Mouse (Mus musculus) gastrocnemius, adult 18-20 months (tissue): ENCODE results near the gene Galnt5. TPM values are rescaled to one million over a fixed set of nuclear protein-coding genes. Genes with fewer than 3 reads are reported as not detected.

Source experiments
- DNase-seq: peaks from one replicate; pipeline ENCODE4 v3.0.0; 2021; ENCODE audit warnings: low spot score
- long read RNA-seq, 2 experiments: library from polyadenylated mRNA; stranded (forward); transcript quantifications; one replicate each; pipeline ENCODE4 v2.0.0; 2021
- total RNA-seq, 2 experiments: library from RNA; stranded (reverse); gene quantifications; 2 replicates each; pipeline ENCODE4 v1.2.3; 2021

Gene Galnt5
- total RNA-seq = 1 to 10 TPM; 1.2 to 1.4 TPM
- long read RNA-seq, experiment 1, partial matches to known transcripts = 0 of 1 reads
- long read RNA-seq, experiment 1, other reads (novel, unspliced or antisense) = 1 of 1 reads
- long read RNA-seq, experiment 2 = 0 reads

GRCm38 (mm10) chr2:57997752-57998430 lies at the start of gene Galnt5:
TSS of gene Galnt5 (plus strand) at chr2:57997884.
- peak; percentile 3 for DNase-seq

DNA sequence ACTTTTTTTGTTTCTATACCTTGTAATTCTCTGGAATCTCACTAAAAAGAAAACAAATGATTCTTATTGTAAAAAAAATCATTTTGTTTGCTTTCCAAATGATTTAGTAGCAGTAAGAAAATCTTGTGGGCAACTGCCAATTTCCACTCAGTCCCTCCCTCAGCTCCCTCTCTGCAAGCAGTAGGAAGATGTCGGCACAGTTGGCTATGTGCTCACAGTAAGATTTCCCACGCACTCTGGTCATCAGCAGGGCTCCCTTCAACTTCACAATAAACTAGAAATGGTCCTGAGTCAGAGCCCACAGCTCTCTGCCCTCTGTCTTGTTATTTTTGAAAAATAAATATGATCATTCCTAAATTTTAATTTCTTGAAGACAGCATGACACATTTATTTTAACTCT lies 46.1 kb upstream of the Galnt5 start:
- DNase-seq = no peak

DNA sequence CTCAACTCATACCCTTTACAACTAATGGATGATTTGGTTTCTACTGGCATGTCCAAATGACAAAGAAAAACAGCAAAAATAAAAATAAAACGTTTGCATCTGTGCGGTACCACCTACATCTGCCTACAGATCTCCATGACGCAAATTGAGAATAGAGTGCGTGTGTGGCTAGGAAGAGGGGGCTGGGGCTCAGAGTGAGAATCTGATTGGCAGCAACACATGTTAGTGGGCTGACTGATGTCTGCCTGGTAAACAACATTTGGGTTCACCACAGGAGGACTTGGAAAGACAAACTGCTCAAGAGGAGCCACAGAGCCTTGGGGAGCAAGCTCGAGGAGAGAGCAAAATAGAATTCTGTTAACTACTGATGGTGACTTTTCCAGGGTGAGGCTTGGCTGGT lies 36.9 kb upstream of the Galnt5 start:
- DNase-seq = no peak

- no peak for DNase-seq
Measured at GRCm38 (mm10) chr2:57982248-57982647, 15.4 kb upstream of the Galnt5 start.

DNA sequence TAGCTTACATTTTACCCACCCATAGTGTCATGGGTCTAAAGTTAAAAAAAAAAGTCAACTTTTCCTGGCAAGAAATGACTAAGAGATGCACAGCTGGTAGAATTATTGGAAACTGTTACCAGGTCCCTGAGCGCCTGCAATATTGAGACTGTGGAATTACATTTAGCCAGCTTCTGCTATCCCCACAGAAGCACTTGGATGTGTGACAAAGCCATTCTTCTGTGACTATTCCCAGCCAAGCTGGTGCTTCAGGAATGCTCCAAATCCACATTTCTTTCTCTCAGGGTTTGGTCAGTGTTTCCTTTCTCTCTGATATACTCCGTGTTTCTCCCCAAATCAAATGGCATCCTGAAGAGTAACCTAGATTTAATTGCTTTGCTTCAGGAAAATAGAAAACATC lies 6.6 kb upstream of the Galnt5 start:
- DNase-seq = no peak

- no peak for DNase-seq
Measured at GRCm38 (mm10) chr2:58001497-58001896, 3.8 kb downstream of the Galnt5 start.

DNA sequence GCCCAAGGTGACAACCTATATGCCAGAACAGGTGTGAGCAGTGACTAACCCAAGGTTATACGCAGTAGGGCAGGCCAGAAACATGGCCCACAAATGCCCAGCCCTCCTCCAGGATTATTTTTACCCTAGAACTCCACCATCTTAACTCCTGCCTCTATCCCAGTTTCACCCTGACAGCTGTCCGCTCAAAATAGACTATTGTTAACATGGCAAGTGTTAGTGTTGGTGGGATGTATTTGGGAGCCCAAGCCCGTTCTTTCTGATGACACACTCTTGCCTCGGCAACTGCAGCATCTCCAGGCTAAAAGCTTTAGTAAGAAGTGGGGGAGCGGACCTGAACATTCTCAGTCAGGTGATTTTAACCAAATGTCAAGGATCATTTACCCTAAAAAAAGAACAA lies 9.4 kb downstream of the Galnt5 start:
- DNase-seq = no peak

GRCm38 (mm10) chr2:58023556-58023955 lies 25.9 kb downstream of the Galnt5 start:
- no peak for DNase-seq

- DNase-seq = no peak
Measured at GRCm38 (mm10) chr2:58026740-58027139, 29.1 kb downstream of the Galnt5 start.

GRCm38 (mm10) chr2:58029404-58029803 lies 31.7 kb downstream of the Galnt5 start:
- no peak for DNase-seq

DNA sequence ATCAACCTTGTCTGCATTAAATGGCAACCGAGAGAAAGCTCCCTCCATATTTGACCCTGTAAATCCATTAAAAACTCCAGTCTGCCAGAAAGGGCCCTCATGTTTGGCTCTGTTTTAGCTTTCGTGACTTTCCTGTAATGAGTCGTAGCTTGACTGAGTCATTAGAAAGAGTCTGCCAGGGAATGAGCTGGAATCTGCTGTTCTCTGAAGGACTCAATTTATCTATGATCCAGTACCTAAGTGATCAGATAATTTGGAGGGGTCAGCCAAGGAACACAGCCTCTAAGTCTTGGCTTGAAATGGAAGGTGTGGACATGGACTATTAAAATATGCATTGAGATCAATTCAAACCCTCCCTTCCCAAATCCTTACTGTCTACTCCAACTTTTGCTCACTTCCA lies 33.7 kb downstream of the Galnt5 start:
- no peak for DNase-seq

DNA sequence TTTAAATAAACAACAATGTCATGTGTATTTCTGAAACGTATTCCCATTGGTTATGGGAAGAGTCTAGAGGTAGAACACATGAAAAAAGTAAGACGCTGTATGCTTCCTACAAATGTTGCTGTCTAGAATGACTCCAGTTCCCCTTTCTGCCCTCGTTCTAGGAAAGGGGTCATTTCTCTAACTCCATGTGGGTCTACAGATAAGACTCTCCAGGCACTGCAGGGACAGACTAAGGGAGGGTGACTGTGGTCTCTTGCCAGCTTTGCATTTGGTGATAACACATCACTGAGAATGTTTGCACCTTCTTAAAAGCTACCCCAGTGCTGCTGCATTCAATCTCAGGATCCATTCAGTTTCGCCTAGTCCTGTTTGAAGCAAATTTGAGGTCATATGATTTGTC lies 38.0 kb downstream of the Galnt5 start:
- DNase-seq = no peak

DNA sequence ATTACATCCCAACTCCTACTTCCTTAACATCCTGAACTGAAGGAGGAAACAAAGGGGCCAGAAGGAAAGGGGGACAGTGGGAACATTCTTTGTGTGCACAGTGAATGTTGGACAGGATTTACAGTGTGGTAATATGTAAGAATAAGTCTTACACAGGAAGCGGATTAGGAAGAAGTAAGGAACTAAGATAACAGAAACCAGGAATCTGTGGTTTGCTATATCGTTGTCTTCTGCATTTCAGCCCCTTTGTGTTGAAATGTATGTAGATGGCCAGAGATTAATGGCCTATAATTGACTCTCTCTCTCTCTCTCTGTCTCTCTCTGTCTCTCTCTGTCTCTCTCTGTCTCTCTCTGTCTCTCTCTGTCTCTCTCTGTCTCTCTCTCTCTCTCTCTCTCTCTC lies 39.2 kb downstream of the Galnt5 start:
- no peak for DNase-seq

- no peak for DNase-seq
Measured at GRCm38 (mm10) chr2:58041867-58042266, 44.2 kb downstream of the Galnt5 start.

DNA sequence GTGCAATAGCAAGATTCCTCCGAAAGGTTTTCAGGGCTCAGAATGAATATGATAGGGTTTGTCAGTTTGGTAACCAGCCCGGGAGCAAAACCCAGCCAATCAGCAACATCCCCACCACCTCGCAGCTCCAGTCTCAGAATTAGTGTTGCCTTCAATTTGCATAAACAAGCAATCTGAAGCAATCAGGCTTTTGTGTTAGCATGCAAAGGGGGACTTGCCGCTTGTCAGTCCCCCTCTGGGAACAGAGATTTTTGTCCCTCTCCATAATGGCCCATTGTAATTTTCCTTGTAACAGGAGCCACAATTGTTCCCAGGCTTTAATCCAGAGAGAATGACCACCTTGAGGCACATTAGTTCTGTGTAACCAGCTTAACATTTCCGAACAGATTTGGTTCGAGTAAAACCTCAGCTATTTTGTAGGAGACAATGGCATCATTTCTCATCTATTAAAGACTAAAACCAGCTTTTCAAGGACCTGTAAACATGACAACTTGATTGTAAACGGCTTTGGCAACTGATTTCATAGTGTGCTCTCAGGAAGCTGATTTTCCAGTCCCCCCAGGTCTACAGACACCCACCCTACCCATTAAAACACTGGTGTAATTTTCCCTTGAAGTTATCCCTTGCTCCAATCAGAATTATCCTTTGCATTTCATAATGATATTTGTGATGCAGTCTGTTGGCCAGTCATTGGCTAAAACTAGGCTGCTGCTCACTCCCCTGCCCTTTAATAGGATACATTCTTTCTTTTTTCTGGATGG lies 55.3 kb downstream of the Galnt5 start, which contains the start of gene Ermn:
TSS of gene Ermn (minus strand) at position 44 of the 761 bp plus-strand sequence.
- no peak for DNase-seq

- DNase-seq = peak; percentile 27
Measured at GRCm38 (mm10) chr2:58055383-58055782, 57.7 kb downstream of the Galnt5 start.

- DNase-seq = no peak
Measured at GRCm38 (mm10) chr2:58079849-58080248, 82.2 kb downstream of the Galnt5 start.

DNA sequence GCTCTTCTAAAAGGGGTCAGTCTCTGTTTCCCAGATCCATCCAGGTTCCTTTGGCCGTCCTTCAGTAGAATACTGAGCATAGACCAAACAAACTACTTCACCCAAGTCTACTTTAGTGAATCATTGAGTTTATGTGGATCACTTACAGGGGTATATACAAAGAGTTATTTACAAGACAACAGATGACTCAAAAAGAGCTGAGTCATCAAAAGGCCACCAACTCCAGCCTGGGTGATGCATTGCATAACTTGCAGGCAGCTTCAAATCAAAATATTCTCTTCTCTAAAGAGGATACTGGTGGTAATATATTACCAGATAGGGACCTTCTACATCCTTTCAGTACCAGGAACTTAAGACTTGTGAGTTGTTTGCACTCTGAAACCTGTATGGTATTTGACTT lies 88.7 kb downstream of the Galnt5 start:
- no peak for DNase-seq

- DNase-seq = no peak
Measured at GRCm38 (mm10) chr2:58094818-58095217, 97.1 kb downstream of the Galnt5 start.
